Mouse (Mus musculus) heart, postnatal 14 days (tissue): ENCODE results near the gene Nrd1. TPM values are rescaled to one million over a fixed set of nuclear protein-coding genes. Genes with fewer than 3 reads are reported as not detected.

Experiments used
- DNase-seq, 2 experiments: peaks; one replicate each; pipeline ENCODE4 v3.0.0; 2021 to 2022
- intact Hi-C: fragments of 180-260 bp; cut with DNase I; formaldehyde crosslinking; loops from one replicate; pipeline ENCODE4 v1.15.1; 2025
- long read RNA-seq, 2 experiments: library from polyadenylated mRNA; stranded (forward); transcript quantifications; one replicate each; pipeline ENCODE4 v2.0.0; 2021
- total RNA-seq, 2 experiments: library from RNA; stranded (reverse); gene quantifications; 2 replicates each; pipeline ENCODE4 v1.2.3; 2021

The Nrd1 gene
- total RNA-seq: 100 to 1,000 TPM in 1 of 2 experiments, 10 to 100 TPM in 1; 99.1 to 102 TPM
- long read RNA-seq, experiment 1, full-length matches to known transcripts: 32 of 50 reads
- long read RNA-seq, experiment 1, partial matches to known transcripts: 11 of 50 reads
- long read RNA-seq, experiment 1, other reads (novel, unspliced or antisense): 7 of 50 reads
- long read RNA-seq, experiment 2, full-length matches to known transcripts: 34 of 49 reads
- long read RNA-seq, experiment 2, partial matches to known transcripts: 8 of 49 reads
- long read RNA-seq, experiment 2, other reads (novel, unspliced or antisense): 7 of 49 reads

DNA sequence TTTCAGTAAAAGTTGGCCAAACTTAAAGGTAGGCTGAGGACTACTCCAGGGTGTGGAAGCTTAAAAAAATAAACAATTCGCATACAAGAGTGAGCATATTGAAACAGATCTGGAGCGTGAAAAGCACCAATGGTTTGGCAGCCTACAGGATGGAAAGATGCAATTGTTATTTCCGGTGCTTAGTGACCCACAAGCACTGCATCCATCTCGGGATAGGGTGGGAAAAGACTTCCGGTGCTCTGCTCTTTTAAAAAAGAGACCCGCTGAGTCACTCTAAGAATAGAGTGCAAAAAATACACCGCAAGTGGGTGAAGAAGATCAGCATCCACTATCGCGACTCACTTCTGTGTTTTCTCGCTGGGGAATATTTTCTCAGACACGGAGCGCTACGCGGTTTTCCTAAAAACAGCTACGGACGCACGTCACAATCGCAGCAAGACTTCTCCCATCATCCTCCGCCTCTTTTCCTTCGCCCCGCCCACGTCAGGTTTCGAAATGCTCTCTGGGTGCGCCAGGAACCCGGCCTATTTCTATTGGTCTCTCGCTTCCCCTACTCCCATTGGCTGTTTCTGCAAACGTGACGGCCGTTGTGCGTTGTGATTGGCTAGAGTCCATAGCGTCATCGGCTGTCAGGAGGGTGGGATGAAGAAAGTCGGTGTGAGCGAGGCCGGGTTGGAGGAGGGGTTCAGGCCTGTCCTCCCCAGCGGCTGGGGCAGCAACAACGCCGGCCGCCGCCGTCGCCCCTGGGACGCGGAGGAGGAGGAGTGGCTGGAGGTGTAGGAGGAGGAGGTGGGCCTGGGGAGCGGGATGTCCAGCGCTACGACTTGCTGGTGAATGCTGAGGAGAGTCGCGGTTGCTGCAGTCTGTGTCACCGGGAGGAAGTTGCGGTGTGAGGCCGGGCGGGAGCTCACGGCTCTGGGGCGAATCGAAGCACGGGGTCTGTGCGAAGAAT lies at the start of gene Nrd1:
Nrd1 (plus strand) TSS at position 657 of the 952 bp plus-strand sequence.
- DNase-seq: peak; percentile 96 to 98
- intact Hi-C loops: no loop called here

DNA sequence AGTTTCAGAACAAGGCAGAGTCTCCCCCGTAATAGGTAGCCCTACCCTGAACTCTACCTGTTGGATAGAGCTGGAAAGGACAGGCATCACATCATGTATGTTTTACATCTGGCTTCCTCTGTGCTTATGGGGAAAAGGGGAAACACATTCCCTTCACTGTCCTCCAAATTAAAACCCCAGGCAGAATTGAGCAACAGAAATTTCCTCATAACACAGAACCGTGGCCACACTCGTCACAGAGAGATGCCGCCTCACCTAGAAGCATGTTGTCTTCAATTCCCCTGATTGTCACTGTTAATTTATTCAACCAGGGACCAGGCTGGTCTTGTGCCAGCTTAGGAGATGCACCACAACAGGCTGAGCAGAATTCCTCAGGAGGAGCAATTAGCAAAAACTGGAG lies 48.8 kb upstream of the Nrd1 start:
- no peak for DNase-seq
- intact Hi-C loops: no loop called here

DNA sequence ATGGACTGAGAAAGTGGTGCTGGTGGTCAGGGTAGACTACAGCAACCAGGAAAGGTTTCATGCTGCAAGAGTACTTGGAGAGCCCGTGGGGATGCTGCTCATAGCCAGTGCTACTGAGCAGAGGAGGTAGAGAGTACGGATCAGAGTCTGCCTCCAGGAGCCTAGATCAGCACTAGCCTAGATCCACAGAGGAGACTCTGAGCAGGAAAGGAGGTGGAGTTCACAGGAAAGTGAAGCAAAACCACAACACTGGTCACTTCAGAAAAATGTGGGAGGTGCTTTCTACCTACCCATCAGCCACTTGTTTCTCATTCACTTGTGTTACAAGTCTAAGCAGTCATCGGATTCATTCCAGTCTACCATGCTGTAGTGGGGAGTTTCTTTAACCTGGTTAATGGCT lies 40.8 kb upstream of the Nrd1 start:
- DNase-seq: no peak
- intact Hi-C loops: no loop called here

DNA sequence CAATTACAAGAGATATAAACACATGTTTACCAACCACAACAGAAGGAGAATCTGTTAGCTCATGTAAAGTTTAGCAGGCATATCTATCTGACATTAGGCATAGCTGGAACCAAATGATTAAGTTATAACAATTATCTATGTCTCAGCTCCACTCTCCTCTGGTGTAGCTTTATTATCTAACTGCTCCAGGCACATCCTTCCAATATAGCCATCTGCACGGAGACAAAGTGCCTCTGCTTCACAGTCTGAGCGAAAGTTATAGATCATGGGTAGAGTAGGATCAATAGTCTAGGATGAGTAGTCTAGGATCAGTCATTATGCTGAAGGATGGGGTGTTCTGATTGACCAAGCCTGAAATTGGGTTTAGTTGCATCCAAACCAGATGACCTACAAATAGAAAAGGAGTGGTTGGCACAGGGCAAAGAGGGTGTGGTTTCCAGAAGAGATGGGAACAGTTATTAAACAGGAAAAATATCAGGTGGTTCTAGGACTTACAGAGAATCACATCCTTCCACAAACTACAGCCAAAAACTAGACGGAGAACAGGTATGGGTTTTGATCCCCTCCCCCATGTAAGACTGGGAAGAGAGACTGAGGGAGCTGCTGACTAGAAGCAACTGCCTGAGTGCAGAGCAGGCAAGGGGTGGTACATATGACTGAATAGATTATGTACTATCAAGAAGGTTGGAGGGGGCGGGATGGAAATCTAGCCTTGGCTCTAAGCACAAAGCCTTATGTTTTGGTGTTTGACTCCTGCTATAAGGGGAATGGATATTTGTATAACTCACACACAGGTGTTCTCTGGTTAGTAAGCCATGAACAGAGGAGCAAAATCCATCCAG lies 39.6 kb upstream of the Nrd1 start:
- no peak for DNase-seq
- intact Hi-C loops: no loop called here

DNA sequence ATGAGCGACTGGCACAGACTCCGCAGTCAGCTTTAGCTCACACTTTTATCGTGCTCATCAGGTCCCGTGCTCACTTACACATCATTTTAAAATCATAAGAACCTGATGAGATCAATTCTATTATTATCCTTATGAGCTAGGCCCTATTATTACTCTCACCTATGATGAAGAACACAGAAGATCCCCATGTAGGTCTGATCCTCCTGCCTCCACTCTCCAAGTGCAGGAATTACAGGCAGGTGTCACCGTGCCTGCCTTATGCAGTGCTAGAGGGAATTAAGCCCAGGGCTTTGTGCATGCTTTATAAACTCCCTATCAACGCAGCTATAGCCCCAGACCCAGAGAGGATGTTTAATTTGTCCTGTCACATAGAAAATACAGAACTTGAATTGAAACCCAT lies 37.4 kb upstream of the Nrd1 start:
- no peak for DNase-seq
- intact Hi-C loops: no loop called here

DNA sequence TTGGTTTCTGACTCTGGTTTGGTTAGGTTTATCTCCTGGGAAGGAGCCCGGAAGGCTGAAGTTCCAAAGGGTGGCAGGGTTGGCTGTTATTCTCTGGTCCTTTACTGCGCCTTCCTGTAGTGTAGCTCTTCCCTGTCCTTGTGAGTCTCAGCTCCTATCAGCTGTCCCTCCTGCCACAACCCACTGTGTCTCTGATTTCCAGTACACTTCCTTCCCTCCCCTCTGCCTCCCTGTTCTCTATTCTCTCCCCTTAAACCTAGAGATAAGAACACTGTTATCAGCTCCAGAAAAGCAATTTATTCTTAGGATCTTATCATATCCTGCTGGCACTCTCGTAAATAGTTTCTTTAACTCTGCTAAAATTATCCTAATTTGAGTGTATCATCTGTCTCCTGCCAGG lies 30.9 kb upstream of the Nrd1 start:
- no peak for DNase-seq
- intact Hi-C loops: no loop called here

DNA sequence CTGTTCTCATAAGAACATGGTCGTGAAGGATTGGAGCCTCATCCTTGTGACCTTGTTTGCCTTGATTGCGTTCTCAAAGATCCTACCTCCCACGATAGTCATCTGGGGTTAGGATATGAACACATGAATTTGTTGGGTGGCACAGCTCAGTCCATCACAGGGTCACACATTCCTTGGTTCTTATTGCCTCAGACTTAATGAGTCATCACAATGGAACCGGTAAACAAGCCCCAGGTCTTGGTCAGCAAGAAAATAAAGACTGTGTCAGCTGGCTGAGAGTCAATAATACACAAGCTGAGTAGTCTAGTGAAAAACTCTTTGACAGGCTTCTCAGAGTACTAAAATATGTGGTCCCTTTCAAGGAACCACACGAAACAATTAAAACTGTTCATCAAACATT lies 29.4 kb upstream of the Nrd1 start:
- DNase-seq: no peak
- intact Hi-C loops: loop anchor here (10.0 kb wide), 1 partner anchor 276 kb away; no protein-coding TSS in a partner anchor

DNA sequence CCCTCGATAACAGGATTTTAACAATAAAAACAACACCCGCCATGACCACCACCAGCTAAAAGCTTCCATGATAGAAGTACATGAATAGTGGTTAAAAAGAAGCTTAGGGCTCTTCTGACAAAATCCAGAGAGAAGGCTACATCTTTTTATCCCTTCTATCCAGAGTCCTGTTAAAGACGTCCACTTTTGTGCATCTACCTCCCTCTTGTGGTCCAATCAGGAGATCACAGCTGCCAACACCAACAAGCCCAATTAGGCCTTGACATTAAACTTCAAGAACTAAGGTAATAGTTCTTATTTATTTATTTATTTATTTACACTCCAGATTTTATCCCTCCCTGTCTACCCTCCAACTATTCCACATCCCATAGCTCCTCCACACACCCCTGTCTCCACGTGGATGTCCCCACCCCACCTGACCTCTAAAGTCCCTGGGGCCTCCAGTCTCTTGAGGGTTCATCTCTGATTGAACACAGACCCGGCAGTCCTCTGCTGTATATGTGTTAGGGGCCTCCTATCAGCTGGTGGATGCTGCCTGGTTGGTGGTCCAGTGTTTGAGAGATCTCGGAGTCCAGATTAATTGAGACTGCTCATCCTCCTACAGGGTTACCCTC lies 23.9 kb upstream of the Nrd1 start:
- peak; percentile 18 to 59 for DNase-seq
- intact Hi-C loops: loop anchor here (1.0 to 10.0 kb wide), 3 partner anchors 106 to 282 kb away; no protein-coding TSS in a partner anchor

DNA sequence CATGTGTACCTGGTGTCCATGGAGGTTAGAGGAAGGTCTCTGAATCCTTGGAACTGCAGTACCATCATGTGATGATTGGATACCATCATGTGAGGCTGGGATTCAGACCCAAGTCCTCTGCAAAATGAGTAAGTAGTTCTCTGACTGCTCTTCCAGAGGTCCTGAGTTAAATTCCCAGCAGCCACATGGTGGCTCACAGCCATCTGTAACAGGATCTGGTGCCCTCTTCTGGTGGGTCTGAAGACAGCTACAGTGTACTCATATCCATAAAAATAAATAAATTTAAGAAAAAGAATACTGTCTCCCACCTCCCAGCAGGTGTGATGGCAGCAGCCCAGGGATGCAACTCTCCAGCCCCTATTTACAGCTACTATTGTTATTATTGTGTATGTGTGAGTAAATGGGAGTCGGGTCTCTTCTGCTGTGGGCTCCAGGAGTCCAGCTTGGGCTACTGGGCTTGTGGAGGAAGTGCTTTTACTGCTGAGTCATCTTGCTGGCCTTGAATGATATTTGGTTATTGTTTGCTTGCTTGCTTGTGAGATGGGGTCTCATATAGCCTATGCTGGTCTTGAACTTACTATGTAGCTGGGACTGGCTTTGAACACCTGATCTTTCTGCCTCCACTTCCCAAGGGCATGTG lies 13.5 kb upstream of the Nrd1 start:
- no peak for DNase-seq
- intact Hi-C loops: no loop called here

DNA sequence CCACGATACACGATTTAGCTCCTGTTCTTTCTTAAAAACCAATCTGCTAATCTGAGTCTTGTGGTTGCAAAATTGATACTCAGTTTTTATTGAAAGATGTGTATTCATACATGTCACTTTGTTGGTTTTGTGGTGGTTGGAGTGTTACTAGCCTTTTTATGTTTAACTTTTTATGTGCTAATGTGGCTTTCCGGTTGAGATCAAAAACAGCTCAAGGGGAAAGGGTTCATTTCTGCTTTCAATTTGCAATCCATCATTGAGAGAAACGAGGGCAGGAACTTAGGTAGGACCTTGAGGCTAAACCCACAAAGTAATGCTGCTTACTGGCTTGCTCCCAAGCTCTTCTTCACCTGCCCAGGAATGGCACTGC lies 13.0 kb upstream of the Nrd1 start:
- intact Hi-C loops: no loop called here

DNA sequence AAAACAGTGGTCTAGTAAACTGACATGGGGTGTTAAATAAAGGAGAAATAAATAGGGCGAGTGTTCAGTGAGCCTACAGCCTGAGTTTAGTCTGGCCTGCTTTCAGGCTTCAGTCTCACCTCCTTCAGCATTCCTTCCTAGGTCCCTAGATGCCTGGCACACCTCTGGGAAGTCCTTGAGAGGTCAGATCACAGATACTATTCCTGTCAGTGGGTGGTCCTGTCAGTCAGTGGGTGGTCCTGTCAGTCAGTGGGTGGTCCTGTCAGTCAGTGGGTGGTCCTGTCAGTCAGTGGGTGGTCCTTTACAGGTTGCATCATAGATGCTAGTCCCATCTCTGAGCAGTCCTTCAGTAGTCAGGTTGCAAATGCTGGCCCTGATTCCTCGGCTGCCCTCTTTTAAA lies 11.0 kb upstream of the Nrd1 start:
- intact Hi-C loops: no loop called here
- no peak for DNase-seq

More for the DNA sequence above, 13.0 kb upstream of the Nrd1 start:
- DNase-seq: no peak

DNA sequence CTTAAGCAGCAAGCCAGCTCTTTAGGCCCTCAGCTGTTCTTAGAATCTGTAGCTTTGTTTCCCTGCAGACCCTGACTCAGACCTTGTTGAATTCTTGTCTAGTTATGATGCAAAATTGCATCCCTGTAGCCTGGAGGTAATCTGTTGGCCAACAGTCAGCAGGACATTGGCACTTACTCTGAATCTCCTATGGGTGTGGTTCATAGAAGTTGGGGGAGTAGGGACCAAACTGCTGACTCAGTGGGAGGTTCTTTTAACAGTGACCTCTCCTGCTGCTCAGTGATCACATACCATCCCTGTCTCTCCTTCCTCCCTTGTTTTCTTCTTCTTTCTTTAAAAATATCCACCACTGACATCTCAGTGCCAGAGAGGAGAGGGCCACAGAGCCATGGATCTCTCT lies 10.4 kb upstream of the Nrd1 start:
- DNase-seq: no peak
- intact Hi-C loops: no loop called here

DNA sequence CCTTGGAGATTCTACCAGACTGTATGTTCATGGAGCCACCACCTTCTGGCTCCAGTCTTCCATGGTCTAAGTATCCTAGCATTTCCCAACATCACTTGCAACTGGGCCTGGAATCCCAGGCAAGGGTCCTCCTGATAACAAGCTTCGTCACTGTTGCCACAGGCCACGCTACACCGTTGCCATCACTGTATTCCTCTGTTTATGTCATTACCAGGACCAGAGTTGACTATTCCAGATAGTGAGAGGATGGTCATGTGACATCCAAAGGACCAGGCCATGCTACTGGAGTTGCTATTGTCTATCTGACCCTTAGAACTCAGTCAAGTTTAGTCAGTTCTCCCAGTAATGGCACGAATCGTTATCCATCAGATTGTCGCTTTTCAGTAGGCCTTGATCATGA lies 9.9 kb upstream of the Nrd1 start:
- DNase-seq: no peak
- intact Hi-C loops: no loop called here

DNA sequence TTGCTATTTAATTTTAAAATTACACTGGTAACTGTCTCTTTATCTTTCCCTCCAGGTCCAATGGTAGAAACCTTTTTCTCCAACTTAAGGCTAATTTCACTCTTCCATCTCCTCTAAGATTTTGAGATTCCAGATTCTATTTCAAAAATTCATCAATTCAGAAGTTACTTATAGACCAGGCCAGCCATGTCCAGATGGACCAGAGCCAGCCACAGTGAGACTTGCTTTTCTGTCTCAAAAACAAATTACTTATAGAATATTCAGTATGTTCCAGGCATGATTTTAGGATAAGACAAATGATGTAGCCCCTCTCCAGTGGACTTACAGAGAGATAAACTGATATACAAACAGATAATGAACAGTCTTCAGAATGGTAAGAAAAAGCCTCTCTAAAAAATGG lies 8.6 kb upstream of the Nrd1 start:
- DNase-seq: no peak
- intact Hi-C loops: no loop called here

DNA sequence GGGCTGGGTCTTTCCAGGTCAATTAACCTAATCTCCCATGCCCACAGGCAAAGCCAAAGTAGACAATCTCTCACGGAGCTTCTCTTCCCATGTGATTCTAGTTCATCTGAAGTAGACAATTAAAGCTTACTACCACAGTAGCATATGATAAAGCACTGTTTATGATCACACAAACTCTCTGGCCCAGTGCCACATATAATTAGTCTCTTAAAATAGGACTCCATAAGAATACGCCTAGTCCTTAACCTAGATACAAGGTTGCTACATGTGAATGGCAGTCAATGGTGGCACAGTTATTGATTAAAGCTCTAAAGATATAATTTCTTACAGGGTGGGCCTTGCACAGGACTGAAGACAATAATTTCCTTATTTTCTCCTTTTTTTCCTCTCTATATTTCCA lies 7.5 kb upstream of the Nrd1 start:
- intact Hi-C loops: no loop called here
- no peak for DNase-seq

DNA sequence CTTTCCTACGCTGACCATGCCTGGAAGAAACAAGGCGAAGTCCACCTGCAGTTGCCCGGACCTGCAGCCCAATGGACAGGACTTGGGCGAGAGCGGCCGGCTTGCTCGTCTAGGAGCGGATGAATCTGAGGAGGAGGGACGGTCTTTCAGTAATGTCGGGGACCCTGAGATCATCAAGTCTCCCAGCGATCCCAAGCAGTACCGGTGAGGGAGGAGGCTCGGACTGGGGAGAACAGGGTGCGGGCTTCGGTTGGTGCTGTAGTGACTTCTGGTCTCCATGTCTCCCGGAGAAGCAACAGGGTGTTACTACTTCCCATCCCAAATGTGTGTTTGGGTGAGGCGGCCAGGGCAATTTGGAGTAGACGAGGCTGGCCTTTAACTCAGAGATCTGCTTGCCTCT lies 506 bp downstream of the Nrd1 start:
- no peak for DNase-seq
- intact Hi-C loops: no loop called here

DNA sequence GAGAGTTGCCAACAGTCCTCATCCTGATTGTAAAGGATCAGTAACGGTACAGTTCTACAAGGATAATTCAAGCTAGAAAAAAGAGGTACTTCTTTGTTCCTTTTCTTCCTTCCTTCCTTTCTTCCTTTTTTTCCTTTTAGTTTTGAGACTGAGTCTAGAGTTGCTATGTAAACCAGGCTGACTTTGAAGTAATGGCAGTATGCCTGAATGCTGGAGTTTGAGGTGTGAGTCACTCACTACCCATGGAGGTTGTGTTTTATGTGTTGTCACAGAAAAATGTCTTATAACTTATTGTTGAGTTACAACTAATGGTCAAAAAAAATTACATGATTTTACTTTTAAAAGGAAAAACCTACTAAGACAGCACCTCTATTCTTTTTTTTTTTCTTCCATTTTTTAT lies 7.6 kb downstream of the Nrd1 start:
- DNase-seq: no peak
- intact Hi-C loops: no loop called here

DNA sequence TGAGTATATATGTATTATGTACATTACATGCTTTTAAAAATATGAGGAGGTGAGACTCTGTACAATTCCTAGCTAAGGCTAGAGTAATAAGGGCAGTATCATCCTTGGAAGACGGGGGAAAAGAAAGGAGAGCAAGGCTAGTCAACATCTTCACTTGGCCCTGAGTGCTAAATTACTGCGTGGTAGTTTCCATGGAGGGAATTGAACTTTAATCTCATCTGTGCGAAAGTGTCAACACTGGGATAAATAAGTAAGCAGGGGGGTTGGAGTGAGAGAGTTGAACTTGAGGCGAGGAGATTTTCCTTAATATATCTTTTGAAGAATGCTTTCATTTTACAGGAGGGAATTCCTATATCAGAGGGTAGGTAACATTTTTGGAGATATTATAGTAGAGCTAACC lies 13.6 kb downstream of the Nrd1 start:
- intact Hi-C loops: no loop called here
- no peak for DNase-seq

DNA sequence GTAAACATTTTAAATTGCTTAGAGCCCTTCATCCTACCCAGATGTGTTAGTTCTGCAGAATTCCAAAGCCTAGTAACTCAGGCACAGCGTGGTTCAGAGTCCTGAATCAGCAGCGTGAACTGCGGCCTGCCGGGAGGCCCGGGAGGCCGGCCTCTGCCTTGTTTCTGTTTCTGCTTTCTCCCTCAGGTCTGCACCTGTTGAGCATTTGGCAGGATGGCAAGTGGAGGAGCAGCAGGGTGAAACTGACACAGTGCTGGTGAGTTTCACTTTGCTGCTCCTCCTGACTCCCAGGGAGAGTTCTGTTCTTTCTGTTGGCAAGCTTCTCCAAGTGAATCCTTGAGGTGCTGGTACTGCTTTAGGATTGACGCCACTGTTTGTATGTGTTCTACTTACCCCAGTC lies 17.0 kb downstream of the Nrd1 start:
- no peak for DNase-seq
- intact Hi-C loops: no loop called here

DNA sequence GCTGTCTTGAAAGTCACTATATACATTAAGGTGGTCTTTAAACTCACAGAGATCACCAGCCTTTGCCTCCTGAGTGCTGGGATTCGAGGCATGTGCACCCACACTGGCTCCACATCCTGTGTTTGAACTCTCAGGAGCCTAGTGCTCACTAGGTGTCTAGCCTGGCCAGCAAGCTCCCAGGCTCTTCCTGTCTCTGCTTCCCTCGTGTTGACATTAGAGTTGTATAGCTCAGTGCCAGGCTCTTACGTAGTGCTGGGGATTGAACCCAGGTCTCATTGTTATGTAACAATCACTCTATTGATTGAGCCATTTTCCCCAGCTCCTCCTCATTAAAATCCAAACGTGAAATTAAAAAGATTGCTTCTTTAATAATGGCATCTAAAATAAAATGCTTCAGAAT lies 18.8 kb downstream of the Nrd1 start:
- intact Hi-C loops: no loop called here
- no peak for DNase-seq
